Mouse (Mus musculus) liver, embryonic 14.5 days (tissue): Measurements from ENCODE around the gene Sugct. TPM values are rescaled to one million over a fixed set of nuclear protein-coding genes. Genes with fewer than 3 reads are reported as not detected.
A peak's percentile ranks its signal among the peaks of the same experiment; 100 is the strongest.

ENCODE experiments used
- ATAC-seq: fragments of 200-750 bp; cut with Nextera tagmentation; 2 replicates; pipeline ENCODE4 v1.8.0; 2017; ENCODE audit warnings: moderate number of reproducible peaks, mild to moderate bottlenecking, moderate library complexity; ENCODE audit not compliant: insufficient read depth
- DNase-seq, 3 experiments: peaks; one replicate each; pipeline ENCODE4 v3.0.0-alpha.2; 2012 to 2013; ENCODE audit warnings: low read depth in 3 of 3, low spot score in 3 of 3
- H3K27ac ChIP-seq: fragments of 300-500 bp; sonication (generic); 2 replicates; pipeline ENCODE4 v1.5.1; 2014; ENCODE audit warnings: moderate library complexity, mild to moderate bottlenecking, control low read depth, inconsistent platforms
- H3K27me3 ChIP-seq: fragments of 300-500 bp; sonication (generic); 2 replicates; pipeline ENCODE4 v1.6.1; 2014; ENCODE audit warnings: mild to moderate bottlenecking, low read length, moderate library complexity; ENCODE audit not compliant: control insufficient read depth, insufficient read depth
- H3K36me3 ChIP-seq: fragments of 300-500 bp; sonication (generic); replicated peaks from 2 replicates; pipeline ENCODE4 v1.6.1; 2014; ENCODE audit warnings: low read depth; ENCODE audit not compliant: control insufficient read depth, insufficient read depth
- H3K4me1 ChIP-seq, 2 experiments: fragments of 200-500 bp in 1 of 2; fragments of 300-500 bp in 1 of 2; sonication (generic) in 1 of 2; replicated peaks; 2 replicates each; pipeline ENCODE4 v1.6.1; 2012 to 2014; ENCODE audit warnings: antibody characterized with exemption in 1 of 2, inconsistent platforms in 1 of 2, low read length in 1 of 2; ENCODE audit not compliant: control insufficient read depth in 2 of 2, insufficient read depth in 2 of 2
- H3K4me2 ChIP-seq: fragments of 300-500 bp; sonication (generic); 2 replicates; pipeline ENCODE4 v1.6.1; 2014; ENCODE audit warnings: low read depth, mild to moderate bottlenecking, control low read depth, moderate library complexity
- H3K4me3 ChIP-seq, 2 experiments: fragments of 200-500 bp in 1 of 2; fragments of 300-500 bp in 1 of 2; sonication (generic) in 1 of 2; 2 replicates each; pipeline ENCODE4 v1.5.1; 2012 to 2014; ENCODE audit warnings: low read depth in 2 of 2, low read length in 2 of 2, mild to moderate bottlenecking in 2 of 2, control low read depth in 1 of 2, inconsistent platforms in 1 of 2, moderate library complexity in 1 of 2; ENCODE audit not compliant: insufficient read depth in 1 of 2
- H3K9ac ChIP-seq: fragments of 300-500 bp; sonication (generic); replicated peaks from 2 replicates; pipeline ENCODE4 v1.6.1; 2014; ENCODE audit warnings: mild to moderate bottlenecking, control low read depth, moderate library complexity
- H3K9me3 ChIP-seq: fragments of 300-500 bp; sonication (generic); 2 replicates; pipeline ENCODE4 v1.6.1; 2016; ENCODE audit warnings: low read length, mixed read lengths; ENCODE audit not compliant: control insufficient read depth
- CTCF ChIP-seq: IDR thresholded peaks from 2 replicates; pipeline ENCODE4 v1.5.1; 2016; ENCODE audit warnings: antibody characterized with exemption, low read depth, control low read depth
- EP300 ChIP-seq: IDR thresholded peaks from 2 replicates; pipeline ENCODE4 v1.6.1; 2016; ENCODE audit warnings: antibody characterized with exemption, low read depth
- WGBS: fragments of 180-500 bp; shearing (Covaris S2); extraction: QIAGEN DNeasy Blood & Tissue Kit; methylation state at CpG from one replicate; pipeline ENCODE4 v1.1.7; 2014; ENCODE audit not compliant: insufficient replicate concordance; 5-methylcytosine and 5-hydroxymethylcytosine counted together
- polyA plus RNA-seq, 2 experiments: library from polyadenylated mRNA; depleted of rRNA in 1 of 2; stranded (reverse) in 1 of 2; unstranded in 1 of 2; fragments of >200 nt; fragmentation: Nextera tagmentation in 1 of 2; extraction: Ambion mirVana in 1 of 2; gene quantifications; 2 replicates each; pipeline versions ENCODE4 v1.2.1 to v1.2.3; 2012 to 2014

Gene Sugct
- polyA plus RNA-seq, 2 experiments, result 1.4 to 2.9 TPM

GRCm38 (mm10) chr13:17694414-17694813 lies 939 bp downstream of the Sugct start:
- H3K27ac ChIP-seq, result peak overlapping the region; percentile 61
- H3K4me2 ChIP-seq, result peak overlapping the region; percentile 77
- no peaks in the 10 kb centered on the region for H3K36me3 ChIP-seq
- ATAC-seq, result peak; percentile 54
- H3K27me3 ChIP-seq, result no peaks in the 10 kb centered on the region
- H3K4me3 ChIP-seq, result peak overlapping the region; percentile 74 to 94
- H3K4me1 ChIP-seq, result peaks cover 0 to 7% of the 10 kb centered on the region in 2 experiments; a peak in 1 of 4 replicates
- peak in 1 of 3 experiments; percentile 9 for DNase-seq
- peak overlapping the region; percentile 81 for H3K9ac ChIP-seq
- H3K9me3 ChIP-seq, result no peaks in the 10 kb centered on the region
- 0% methylated on average over 24 of the region's 25 CpGs for WGBS
- TF ChIP-seq EP300 (no peak), CTCF (no peak)

GRCm38 (mm10) chr13:17693816-17694215 lies 1.5 kb downstream of the Sugct start:
- ATAC-seq, result no peak
- no peaks in the 10 kb centered on the region for H3K27me3 ChIP-seq
- no peaks in the 10 kb centered on the region for H3K9me3 ChIP-seq
- peak in 1 of 3 experiments; percentile 7 for DNase-seq
- WGBS, result 55% methylated on average over 5 of the region's 5 CpGs
- peak overlapping the region; percentile 77 for H3K4me2 ChIP-seq
- H3K9ac ChIP-seq, result peak overlapping the region; percentile 81
- no peak overlapping the region for H3K27ac ChIP-seq
- H3K4me3 ChIP-seq, result peak overlapping the region in 1 of 2 experiments; percentile 94; a peak in 2 of 4 replicates
- peaks cover 0 to 7% of the 10 kb centered on the region in 2 experiments; a peak in 1 of 4 replicates for H3K4me1 ChIP-seq
- H3K36me3 ChIP-seq, result no peaks in the 10 kb centered on the region
- no peak for TF ChIP-seq EP300

- ATAC-seq (no peak), DNase-seq (no peak)
- no peaks in the 10 kb centered on the region for H3K9me3 ChIP-seq
- H3K4me2 ChIP-seq, result no peak overlapping the region
- H3K27ac ChIP-seq, result no peak overlapping the region
- WGBS, result 47% methylated on average over 1 of the region's 1 CpGs
- H3K4me3 ChIP-seq, result no peak overlapping the region
- H3K36me3 ChIP-seq, result no peaks in the 10 kb centered on the region
- H3K27me3 ChIP-seq, result no peaks in the 10 kb centered on the region
- no peak for TF ChIP-seq EP300
- TF ChIP-seq CTCF, result no peak
- 0 out of 4 replicates have a peak, but pooled peaks cover 0 to 3% of the 10 kb centered on the region in 2 experiments for H3K4me1 ChIP-seq
- H3K9ac ChIP-seq, result no peak overlapping the region
Observed at GRCm38 (mm10) chr13:17691436-17691835, 3.9 kb downstream of the Sugct start.

- Histone ChIP-seq H3K4me1 (0 out of 4 replicates have a peak, but pooled peaks cover 0 to 3% of the 10 kb centered on the region in 2 experiments), H3K27me3 (no peaks in the 10 kb centered on the region), H3K4me3 (no peak overlapping the region), H3K36me3 (no peaks in the 10 kb centered on the region), H3K9me3 (no peaks in the 10 kb centered on the region), H3K9ac (no peak overlapping the region), H3K27ac (no peak overlapping the region), H3K4me2 (no peak overlapping the region)
- ATAC-seq (no peak), DNase-seq (no peak)
- TF ChIP-seq EP300 (no peak), CTCF (no peak)
Observed at GRCm38 (mm10) chr13:17690686-17691085, 4.7 kb downstream of the Sugct start.

GRCm38 (mm10) chr13:17689461-17689860 lies 5.9 kb downstream of the Sugct start:
- DNase-seq (no peak), ATAC-seq (no peak)
- no peaks in the 10 kb centered on the region for H3K27me3 ChIP-seq
- H3K9ac ChIP-seq, result no peak overlapping the region
- H3K27ac ChIP-seq, result no peak overlapping the region
- no peak overlapping the region for H3K4me3 ChIP-seq
- H3K4me1 ChIP-seq, result 0 out of 4 replicates have a peak, but pooled peaks cover 0 to 3% of the 10 kb centered on the region in 2 experiments
- no peak for TF ChIP-seq CTCF
- TF ChIP-seq EP300, result no peak
- H3K36me3 ChIP-seq, result no peaks in the 10 kb centered on the region
- H3K4me2 ChIP-seq, result no peak overlapping the region
- no peaks in the 10 kb centered on the region for H3K9me3 ChIP-seq
